Mouse (Mus musculus) natural killer cell, adult 2 months (primary cell): ENCODE measurements around the gene Zzef1.

Source experiments
- DNase-seq, 2 experiments: peaks; one replicate each; pipeline ENCODE4 v3.0.0; 2022; ENCODE audit warnings: low spot score in 2 of 2

Gene Zzef1

DNA sequence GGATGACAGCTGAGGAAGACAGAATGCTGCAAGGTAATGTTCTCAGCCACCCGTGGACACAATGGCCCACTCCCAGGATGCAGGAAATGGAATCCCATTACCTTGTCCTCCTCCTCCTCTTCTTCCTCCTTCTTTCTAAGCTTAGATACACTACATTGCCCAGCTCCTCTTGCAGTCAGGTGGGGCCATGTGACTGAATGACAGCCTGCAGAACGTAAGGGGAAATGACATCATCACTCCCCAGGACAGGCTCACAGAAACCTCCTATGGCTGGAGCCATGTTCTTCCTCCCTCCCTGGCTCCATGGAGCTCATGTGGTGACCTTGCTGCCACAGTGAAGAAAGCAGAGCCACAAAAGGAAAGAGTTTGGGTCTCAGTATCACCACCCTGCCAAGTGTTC lies 161.3 kb downstream of the Zzef1 start:
- DNase-seq = peak in 1 of 2 experiments; percentile 38

GRCm38 (mm10) chr11:72959924-72960679 lies 164.1 kb downstream of the Zzef1 start:
- DNase-seq = peak in 1 of 2 experiments; percentile 16

DNA sequence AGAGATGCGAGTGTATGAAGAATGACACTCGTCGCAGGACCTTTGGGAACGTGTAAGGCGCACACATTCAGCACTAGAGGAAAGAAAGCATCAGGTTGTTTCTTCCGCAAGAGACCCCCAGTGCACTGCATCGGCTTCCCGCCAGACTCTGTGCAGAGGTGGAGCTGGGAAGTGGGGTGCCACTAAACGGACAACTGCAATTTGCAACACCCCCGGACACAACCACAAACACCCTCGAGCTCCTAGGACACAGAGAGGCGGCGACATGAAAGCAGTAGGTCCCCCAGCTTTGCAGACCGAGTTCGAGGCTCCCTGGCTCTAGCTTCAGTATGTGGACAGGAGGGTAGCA lies 164.7 kb downstream of the Zzef1 start:
- DNase-seq = peak in 1 of 2 experiments; percentile 74

DNA sequence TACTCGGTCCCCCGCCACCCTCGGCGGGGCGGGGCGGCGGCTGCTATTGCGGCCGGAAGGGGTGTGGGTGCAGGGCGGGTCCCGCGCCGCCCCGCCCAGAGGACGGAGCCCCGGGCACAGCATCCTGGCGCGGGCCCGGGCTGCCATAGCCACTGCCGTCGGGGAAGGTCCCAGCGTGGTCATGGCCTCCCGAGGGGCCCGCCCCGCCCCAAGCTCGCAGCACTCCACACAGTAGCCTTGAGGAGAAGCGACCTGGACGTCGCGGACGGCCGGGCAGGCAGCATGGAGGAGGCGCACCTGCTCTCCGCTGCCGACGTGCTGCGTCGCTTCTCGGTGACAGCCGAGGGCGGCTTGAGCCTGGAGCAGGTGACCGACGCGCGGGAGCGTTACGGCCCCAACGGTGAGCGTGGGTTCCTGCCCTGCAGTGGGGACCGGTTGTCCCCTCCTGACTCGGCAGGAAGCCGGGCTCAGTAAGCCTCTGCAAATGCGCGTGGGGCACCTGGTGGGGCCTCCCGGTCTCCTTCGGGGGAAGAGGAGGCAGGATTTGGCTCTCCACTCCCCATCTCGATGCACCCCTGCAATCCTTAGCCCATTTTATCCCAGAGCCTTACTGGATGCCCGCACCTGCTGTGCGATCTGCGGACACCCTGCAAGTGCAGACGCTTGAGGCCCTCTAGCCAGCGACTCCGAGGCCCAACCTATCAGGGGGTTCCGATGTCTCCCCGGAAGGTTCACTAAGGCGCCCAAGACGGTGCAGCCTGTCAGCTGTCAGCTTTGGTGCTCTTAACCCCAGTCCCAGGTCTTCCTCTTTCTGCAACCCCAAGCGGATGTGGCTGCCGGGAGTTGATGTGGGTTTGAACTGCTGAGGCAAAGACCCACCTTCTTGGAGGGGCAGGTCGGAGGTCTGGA lies 165.3 kb downstream of the Zzef1 start, which contains the start of gene Atp2a3:
TSS of gene Atp2a3 (plus strand) at position 98 of the 909 bp plus-strand sequence.
- DNase-seq = peak; percentile 76 to 78

DNA sequence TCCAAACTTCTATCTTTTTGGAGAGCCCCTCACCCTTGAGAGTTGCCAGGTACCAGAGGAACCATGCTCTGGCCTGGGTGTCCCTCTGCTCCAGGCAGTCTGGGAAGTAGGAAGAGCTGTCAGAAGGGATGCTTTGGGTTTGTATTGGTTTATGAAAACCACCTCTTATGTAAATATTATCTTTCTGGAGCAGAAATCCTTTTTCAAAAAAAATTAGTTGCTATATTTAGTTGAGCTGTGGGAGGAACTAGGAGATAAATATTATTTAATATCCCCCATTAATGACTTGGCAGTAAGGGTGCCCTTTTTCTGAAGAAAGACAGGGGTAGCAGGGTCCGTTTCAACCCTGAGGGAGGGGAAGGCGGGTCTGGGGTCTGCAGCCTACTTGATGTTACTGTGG lies 166.4 kb downstream of the Zzef1 start:
- DNase-seq = no peak

DNA sequence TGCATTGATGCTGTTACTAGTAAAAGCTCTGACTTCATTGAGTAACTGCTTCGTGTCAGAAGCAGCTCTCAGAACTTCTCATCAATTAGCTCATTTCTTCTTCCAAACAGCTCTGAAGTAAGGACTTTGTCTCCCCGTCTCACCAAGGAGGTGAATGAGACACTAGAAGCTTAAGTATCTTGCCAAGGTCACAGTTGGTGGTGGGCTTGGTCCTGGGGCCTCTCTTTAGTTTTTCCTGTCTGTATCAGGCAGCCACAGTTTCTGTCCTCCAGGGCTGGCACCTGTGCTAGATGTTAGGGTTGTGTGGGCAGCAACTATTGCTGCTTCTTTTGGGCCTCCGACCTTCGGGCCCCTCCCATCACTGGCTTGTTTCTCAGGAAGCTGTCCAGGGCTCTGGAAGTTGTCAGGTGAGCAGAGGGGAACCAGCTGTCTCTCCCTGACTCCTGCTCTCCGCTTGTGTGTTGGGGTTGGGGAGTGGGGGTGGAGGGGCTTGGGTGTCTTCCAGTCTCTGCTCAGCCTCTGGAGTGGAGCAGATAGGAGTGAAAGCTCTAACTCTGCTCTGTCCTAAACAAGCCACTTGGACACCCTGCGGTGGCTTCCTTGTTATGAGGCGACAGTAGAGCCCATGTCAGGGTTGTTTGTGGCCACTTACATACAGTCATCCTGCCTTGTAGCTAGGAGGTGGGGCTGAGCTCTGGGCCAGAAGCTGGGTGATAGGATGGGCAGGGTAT lies 167.2 kb downstream of the Zzef1 start:
- peak in 1 of 2 experiments; percentile 43 for DNase-seq

DNA sequence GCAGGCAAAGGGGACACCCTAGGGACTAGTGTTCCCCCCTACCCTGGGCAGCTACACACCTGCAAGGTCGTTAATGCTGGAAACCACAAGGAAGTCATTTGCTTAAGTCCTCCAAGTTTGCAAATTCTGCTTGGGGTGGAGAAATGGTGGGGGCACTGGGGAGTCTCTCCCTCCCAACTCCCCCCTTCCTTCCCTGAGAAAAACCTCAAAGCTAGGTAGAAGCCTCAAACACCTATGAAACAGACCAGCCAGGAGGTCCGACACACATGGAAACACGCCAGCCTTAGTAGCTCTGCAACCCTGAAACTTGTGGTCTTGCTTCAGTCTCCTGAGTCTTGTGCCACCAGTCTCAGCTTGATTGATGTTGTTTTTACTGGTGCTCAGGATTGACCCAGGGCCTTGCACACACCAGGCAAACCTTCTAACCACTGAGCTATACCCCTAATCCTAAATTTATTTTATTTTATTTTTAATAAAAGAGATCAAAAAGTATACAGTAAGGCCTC lies 167.8 kb downstream of the Zzef1 start:
- no peak for DNase-seq

GRCm38 (mm10) chr11:72974995-72975503 lies 179.0 kb downstream of the Zzef1 start:
- DNase-seq = no peak
